ENCODE assay signal across 8 mouse cellular contexts in the genomic region with DNA sequence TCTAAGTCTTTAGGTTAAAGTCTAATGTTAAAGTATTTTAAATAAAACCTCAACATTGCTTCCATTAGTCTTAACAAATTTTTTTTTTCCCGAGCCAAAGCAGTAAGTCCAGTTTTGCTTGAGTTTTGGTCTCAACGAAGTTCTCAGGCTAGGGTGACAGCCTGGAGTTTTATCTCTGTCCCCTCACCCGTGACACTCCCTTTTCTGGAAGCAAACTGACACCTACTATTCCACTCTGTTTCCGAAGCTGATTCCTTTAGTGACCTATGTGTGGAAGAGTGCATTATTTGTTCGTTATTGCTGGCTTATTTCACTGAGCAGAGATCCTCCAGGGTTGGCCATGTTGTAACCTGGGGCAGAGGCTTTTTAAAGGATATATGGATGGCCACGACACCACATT. TPM values are rescaled to one million over a fixed set of nuclear protein-coding genes. Genes with fewer than 3 reads are reported as not detected.
A peak's percentile ranks its signal among the peaks of the same experiment; 100 is the strongest.
DNase-seq lines count a peak whose midpoint lies in the region; ATAC-seq and TF ChIP-seq lines count a peak whose summit lies in the region.

No protein-coding gene starts in this region.

- H3K4me1 ChIP-seq in megakaryocyte, embryonic 14.5 days: peaks cover 70% of the 10 kb centered on the region
- peaks cover 17% of the 10 kb centered on the region for H3K4me1 ChIP-seq in forebrain, embryonic 15.5 days
- H3K4me1 ChIP-seq in liver, embryonic 12.5 days: peaks cover 88% of the 10 kb centered on the region
- 0 out of 2 replicates have a peak, but pooled peaks cover 2% of the 10 kb centered on the region for H3K4me1 ChIP-seq in stomach, postnatal 0 days (replicated peaks; ENCODE audit: control insufficient read depth, insufficient read depth)

- ATAC-seq in megakaryocyte, adult 5-6 weeks (ENCODE audit: poor library complexity, severe bottlenecking): no peak
- no peak for ATAC-seq in forebrain, embryonic 15.5 days (replicated peaks)
- peak; percentile 29; the same call in 1 of the 2 replicates for ATAC-seq in liver, embryonic 12.5 days
- no peak for ATAC-seq in stomach, postnatal 0 days (ENCODE audit: low FRiP score, low TSS enrichment)

- H3K27ac ChIP-seq in forebrain, embryonic 15.5 days (replicated peaks): no peak overlapping the region
- H3K27ac ChIP-seq in liver, embryonic 12.5 days: peak overlapping the region; percentile 99
- no peak overlapping the region for H3K27ac ChIP-seq in stomach, postnatal 0 days (replicated peaks)

- no peak for TF ChIP-seq EP300 in stomach, postnatal 0 days (optimal IDR thresholded peaks at IDR 0.05)

- H3K36me3 ChIP-seq in megakaryocyte, embryonic 14.5 days (replicated peaks; ENCODE audit: low read length): peaks cover 10% of the 10 kb centered on the region
- H3K36me3 ChIP-seq in forebrain, embryonic 15.5 days: no peaks in the 10 kb centered on the region
- peaks cover 3% of the 10 kb centered on the region for H3K36me3 ChIP-seq in liver, embryonic 12.5 days
- no peaks in the 10 kb centered on the region for H3K36me3 ChIP-seq in stomach, postnatal 0 days (ENCODE audit: control insufficient read depth, insufficient read depth, low read length)

- H3K27me3 ChIP-seq in megakaryocyte, embryonic 14.5 days (replicated peaks): no peaks in the 10 kb centered on the region
- H3K27me3 ChIP-seq in forebrain, embryonic 15.5 days: peaks cover 21% of the 10 kb centered on the region
- no peaks in the 10 kb centered on the region for H3K27me3 ChIP-seq in liver, embryonic 12.5 days (replicated peaks)
- H3K27me3 ChIP-seq in stomach, postnatal 0 days (ENCODE audit: control insufficient read depth, insufficient read depth, low read length): no peaks in the 10 kb centered on the region

- no peak overlapping the region for H3K9ac ChIP-seq in forebrain, embryonic 15.5 days (replicated peaks)
- peak overlapping the region; percentile 90 for H3K9ac ChIP-seq in liver, embryonic 12.5 days
- no peak overlapping the region for H3K9ac ChIP-seq in stomach, postnatal 0 days (ENCODE audit: low read length)

- H3K4me2 ChIP-seq in forebrain, embryonic 15.5 days (replicated peaks): peak overlapping the region; percentile 92
- peak overlapping the region; percentile 99 for H3K4me2 ChIP-seq in liver, embryonic 12.5 days
- H3K4me2 ChIP-seq in stomach, postnatal 0 days (replicated peaks; ENCODE audit: low read depth): peak overlapping the region; percentile 98; the same call in 1 of the 2 replicates

- no peak for TF ChIP-seq CTCF in stomach, postnatal 0 days (IDR thresholded peaks at IDR 0.05; ENCODE audit: low read depth)

- no peak for DNase-seq in stomach, postnatal 0 days (ENCODE audit: low spot score)
- no peak for DNase-seq in cerebellum, adult 9-11 months
- DNase-seq in kidney, postnatal 36 days: no peak
- no peak for DNase-seq in adrenal gland, adult 18-20 months (ENCODE audit: low spot score in 2 of 2)

- WGBS in forebrain, embryonic 15.5 days: 31% methylated on average over 6 of the region's 6 CpGs
- WGBS in liver, embryonic 12.5 days (ENCODE audit: insufficient replicate concordance): 6% methylated on average over 6 of the region's 6 CpGs
- WGBS in stomach, postnatal 0 days: 30% methylated on average over 6 of the region's 6 CpGs

- H3K9me3 ChIP-seq in megakaryocyte, embryonic 14.5 days: no peaks in the 10 kb centered on the region
- H3K9me3 ChIP-seq in forebrain, embryonic 15.5 days: no peaks in the 10 kb centered on the region
- no peaks in the 10 kb centered on the region for H3K9me3 ChIP-seq in liver, embryonic 12.5 days (replicated peaks)
- H3K9me3 ChIP-seq in stomach, postnatal 0 days (ENCODE audit: control insufficient read depth, low read length): no peaks in the 10 kb centered on the region

- peak overlapping the region; percentile 97 for H3K4me3 ChIP-seq in megakaryocyte, embryonic 14.5 days (replicated peaks)
- no peak overlapping the region for H3K4me3 ChIP-seq in forebrain, embryonic 15.5 days
- H3K4me3 ChIP-seq in liver, embryonic 12.5 days: peak overlapping the region; percentile 95
- no peak overlapping the region for H3K4me3 ChIP-seq in stomach, postnatal 0 days (ENCODE audit: low read depth, low read length)

RNA-seq across cellular contexts. Expression of gene Asb1, which starts 1.1 kb away (rescaled TPM):
- 3.0 and 8.1 TPM in 2 replicates for polyA plus RNA-seq in megakaryocyte, embryonic 14.5 days (2012; ENCODE audit: insufficient read depth, low replicate concordance)
- 3.7 and 4.1 TPM in 2 replicates for total RNA-seq in megakaryocyte, adult 5-6 weeks (2015)
- total RNA-seq in megakaryocyte, adult 5-6 weeks (2017): 5.9 and 11.7 TPM in 2 replicates
- polyA plus RNA-seq in forebrain, embryonic 15.5 days (2015; fragmentation: Nextera tagmentation; extraction: Ambion mirVana): 15.0 and 15.3 TPM in 2 replicates
- polyA plus RNA-seq in liver, embryonic 12.5 days (2016; fragmentation: Nextera tagmentation; extraction: Ambion mirVana): 20.2 and 20.9 TPM in 2 replicates
- polyA plus RNA-seq in stomach, postnatal 0 days (2015; fragmentation: Nextera tagmentation; extraction: Ambion mirVana): 1.6 and 2.3 TPM in 2 replicates
- 10 to 100 TPM; 19.4 TPM for total RNA-seq in adrenal gland, adult 18-20 months (2021)

RNA-seq across cellular contexts. Expression of gene Traf3ip1, which starts 44.8 kb away (rescaled TPM):
- polyA plus RNA-seq in megakaryocyte, embryonic 14.5 days (2012; ENCODE audit: insufficient read depth, low replicate concordance): 2.0 TPM in 1 of 2 replicates, not detected in the other
- 1.8 and 2.5 TPM in 2 replicates for total RNA-seq in megakaryocyte, adult 5-6 weeks (2015)
- total RNA-seq in megakaryocyte, adult 5-6 weeks (2017): 2.4 and 2.9 TPM in 2 replicates
- 9.5 and 10.6 TPM in 2 replicates for polyA plus RNA-seq in forebrain, embryonic 15.5 days (2015; fragmentation: Nextera tagmentation; extraction: Ambion mirVana)
- polyA plus RNA-seq in liver, embryonic 12.5 days (2016; fragmentation: Nextera tagmentation; extraction: Ambion mirVana): 3.6 and 4.1 TPM in 2 replicates
- 3.0 and 3.1 TPM in 2 replicates for polyA plus RNA-seq in stomach, postnatal 0 days (2015; fragmentation: Nextera tagmentation; extraction: Ambion mirVana)
- total RNA-seq in adrenal gland, adult 18-20 months (2021): 10 to 100 TPM; 10.8 to 12.7 TPM

Comparison
In these comparisons a context has a peak if more than half of its experiments do, and no peak if none do; other contexts are left out.
1. H3K4me3 ChIP-seq: peak in megakaryocyte, embryonic 14.5 days (single experiment) and liver, embryonic 12.5 days (single experiment); none in forebrain, embryonic 15.5 days (single experiment) and stomach, postnatal 0 days (single experiment).
2. Peak in every context shown above with its lines, with median percentiles within 50 percentile points of each other: H3K4me2 ChIP-seq.